Mouse (Mus musculus): ENCODE measurements at regions not wholly inside any gene's neighbourhood (a gene's known extent, or its start where the extent isn't known, plus 50 kb on each side); places are given as distances from the start of the nearest gene placed in this dataset.

DNA sequence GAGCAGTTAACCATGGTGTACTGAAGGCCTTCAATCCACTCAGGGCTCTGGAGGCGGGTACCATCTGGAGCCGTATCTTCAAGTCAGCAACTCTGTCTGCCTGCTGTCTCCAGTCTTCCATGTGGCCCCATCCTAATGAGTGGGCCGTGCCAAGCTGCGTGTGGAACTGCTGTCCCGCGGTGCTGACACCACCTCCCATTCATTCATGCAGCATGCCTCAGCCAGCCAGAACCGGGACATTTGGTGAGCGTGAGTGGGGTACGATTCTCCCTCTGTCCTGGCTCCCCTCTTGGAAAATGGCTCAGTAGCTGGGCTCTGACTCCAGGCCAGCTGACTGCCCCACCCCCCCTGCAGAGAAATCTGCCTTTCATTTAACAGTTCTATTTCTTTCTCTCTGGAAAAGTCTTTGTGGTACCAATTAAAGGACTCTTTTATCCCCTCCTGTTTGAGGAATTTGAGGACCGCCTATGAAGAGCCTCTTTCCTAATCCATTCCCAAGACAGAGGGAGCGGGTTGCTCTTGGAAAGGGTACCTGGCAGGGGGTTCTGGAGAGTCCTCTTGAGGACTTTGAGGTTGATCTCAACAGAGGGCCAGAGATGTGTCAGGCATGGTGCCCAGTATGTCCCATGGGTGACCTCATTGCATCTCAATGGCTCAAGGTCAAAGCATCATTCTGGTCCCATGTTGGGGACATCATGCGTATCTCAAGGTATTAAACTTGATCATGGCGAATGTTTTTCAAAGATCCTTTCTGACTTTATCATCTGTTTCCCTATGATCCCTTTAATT is 55.5 kb upstream of the Brd7 start:
- no peak for DNase-seq
- intact Hi-C loops (cut with DNase I; ENCODE audit: low total_unique reads), result no loop called here

GRCm38 (mm10) chr8:88423264-88423663 is 61.3 kb upstream of the Brd7 start:
- DNase-seq, result no peak
- intact Hi-C loops (cut with DNase I; ENCODE audit: low total_unique reads), result no loop called here

- intact Hi-C loops (cut with DNase I; ENCODE audit: low total_unique reads), result no loop called here
- DNase-seq, result no peak
Observed at GRCm38 (mm10) chr8:88428560-88428959, 66.6 kb upstream of the Brd7 start.

GRCm38 (mm10) chr8:88431389-88431788 is 69.4 kb upstream of the Brd7 start:
- DNase-seq, result no peak
- intact Hi-C loops (cut with DNase I; ENCODE audit: low total_unique reads), result no loop called here

- no peak for DNase-seq
- intact Hi-C loops (cut with DNase I; ENCODE audit: low total_unique reads), result no loop called here
Observed at GRCm38 (mm10) chr8:88435686-88436085, 73.7 kb upstream of the Brd7 start.

- DNase-seq, result no peak
- intact Hi-C loops (cut with DNase I; ENCODE audit: low total_unique reads), result no loop called here
Observed at GRCm38 (mm10) chr8:88440219-88440618, 78.2 kb upstream of the Brd7 start.

DNA sequence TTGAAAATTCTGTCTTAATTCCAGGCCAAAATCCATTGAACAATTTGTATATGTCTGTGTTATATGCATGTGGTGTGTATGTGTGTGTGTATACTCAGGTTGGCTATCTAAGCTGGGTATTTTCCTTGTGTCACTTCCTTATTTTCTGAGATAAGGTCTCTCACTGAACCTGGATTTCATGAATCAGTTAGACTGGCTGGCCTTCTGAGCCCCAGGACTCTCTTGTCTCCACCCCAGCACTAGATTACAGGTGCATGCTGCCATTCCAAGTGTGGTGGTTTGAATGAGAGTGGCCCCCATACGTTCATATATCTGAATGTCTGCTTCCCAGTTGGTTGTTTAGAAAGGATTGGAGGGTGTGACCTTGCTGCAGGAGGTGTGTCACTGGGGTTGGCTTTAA is 77.8 kb upstream of the Nkd1 start:
- intact Hi-C loops (cut with DNase I; ENCODE audit: low total_unique reads), result no loop called here
- no peak for DNase-seq

DNA sequence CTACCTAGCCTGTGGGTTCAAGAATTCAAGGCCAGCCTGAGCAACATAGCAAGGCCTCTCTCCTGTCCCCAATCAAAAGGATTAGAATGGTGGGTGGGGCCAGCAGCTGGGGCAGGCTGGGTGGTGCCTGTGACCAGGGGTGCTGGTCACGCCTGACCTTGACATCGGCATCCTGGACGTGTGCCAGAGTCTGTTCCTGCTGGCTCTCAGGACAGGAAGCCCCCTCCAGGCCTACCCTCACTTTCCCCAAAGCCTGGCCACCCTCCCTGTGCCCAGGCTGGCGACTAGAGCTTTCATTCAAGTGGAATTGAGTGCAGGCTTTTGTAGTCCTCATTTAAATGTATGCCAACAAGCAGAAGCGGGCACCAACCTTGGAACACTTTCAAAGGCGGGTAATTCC is 73.7 kb upstream of the Nkd1 start:
- intact Hi-C loops (cut with DNase I; ENCODE audit: low total_unique reads), result no loop called here
- no peak for DNase-seq

DNA sequence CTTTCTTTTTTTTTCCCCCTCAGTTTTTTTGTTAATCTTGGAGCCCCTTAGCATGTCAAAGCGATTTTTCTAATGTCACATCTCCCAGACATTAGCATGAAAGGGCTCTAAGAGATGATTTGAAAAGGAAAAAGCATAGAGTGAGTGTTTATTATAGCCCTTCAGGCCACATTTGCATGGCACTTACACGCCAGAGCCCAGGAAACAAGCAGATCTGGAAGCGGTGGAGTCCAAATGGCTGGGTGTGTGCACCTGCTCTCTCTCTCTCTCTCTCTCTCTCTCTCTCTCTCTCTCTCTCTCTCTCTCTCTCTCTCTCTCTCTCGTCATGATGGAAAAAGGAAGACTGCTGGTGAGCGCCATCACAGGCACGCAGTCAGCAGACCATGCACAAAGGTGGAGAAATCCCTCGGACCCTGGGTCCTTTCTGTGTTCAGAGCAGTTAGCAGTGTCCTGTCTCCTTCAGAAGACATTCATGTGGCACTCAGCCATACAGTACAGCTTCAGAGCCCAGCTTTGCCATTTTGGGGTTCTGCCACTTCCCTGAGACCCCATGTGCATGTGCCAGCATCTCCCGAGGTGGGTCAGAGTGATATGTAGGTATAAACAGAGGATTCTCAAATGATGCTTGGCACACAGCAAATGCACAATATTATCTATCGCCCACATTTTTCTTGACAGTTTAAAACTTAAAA is 73.2 kb upstream of the Nkd1 start:
- intact Hi-C loops (cut with DNase I; ENCODE audit: low total_unique reads), result no loop called here
- no peak for DNase-seq

GRCm38 (mm10) chr8:88449001-88449400 is 72.2 kb upstream of the Nkd1 start:
- intact Hi-C loops (cut with DNase I; ENCODE audit: low total_unique reads), result no loop called here
- no peak for DNase-seq

DNA sequence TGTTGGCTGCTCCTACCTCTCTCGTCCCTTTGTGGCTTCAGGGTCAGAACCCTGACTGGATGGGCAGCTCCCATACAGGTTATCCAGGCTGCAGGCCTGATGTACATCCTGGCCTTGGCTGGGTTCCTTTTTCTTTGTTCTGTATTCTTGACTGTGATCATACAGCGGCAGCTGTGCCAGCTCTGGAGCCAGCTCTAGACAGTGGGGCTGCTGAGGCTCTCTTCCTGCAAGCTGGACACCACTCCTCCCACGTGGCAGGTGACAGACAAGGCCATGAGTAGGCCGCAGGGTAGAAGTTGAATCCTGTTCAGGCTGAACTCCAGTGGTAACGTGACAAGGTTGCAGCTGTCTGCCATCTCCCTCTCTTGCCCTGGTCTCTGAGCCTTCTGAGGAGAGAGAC is 71.6 kb upstream of the Nkd1 start:
- intact Hi-C loops (cut with DNase I; ENCODE audit: low total_unique reads), result no loop called here

GRCm38 (mm10) chr8:88450864-88451657 is 70.1 kb upstream of the Nkd1 start:
- no peak for DNase-seq

More for the DNA sequence above, 71.6 kb upstream of the Nkd1 start:
- no peak for DNase-seq

GRCm38 (mm10) chr8:88451658-88452500 is 69.3 kb upstream of the Nkd1 start:
- intact Hi-C loops (cut with DNase I; ENCODE audit: low total_unique reads), result loop anchor here (10.0 kb wide), 1 partner anchor 163 kb away; no protein-coding TSS in a partner anchor
- no peak for DNase-seq

More at GRCm38 (mm10) chr8:88450864-88451657, 70.1 kb upstream of the Nkd1 start:
- intact Hi-C loops (cut with DNase I; ENCODE audit: low total_unique reads), result loop anchor here (10.0 kb wide), 1 partner anchor 164 kb away; no protein-coding TSS in a partner anchor

DNA sequence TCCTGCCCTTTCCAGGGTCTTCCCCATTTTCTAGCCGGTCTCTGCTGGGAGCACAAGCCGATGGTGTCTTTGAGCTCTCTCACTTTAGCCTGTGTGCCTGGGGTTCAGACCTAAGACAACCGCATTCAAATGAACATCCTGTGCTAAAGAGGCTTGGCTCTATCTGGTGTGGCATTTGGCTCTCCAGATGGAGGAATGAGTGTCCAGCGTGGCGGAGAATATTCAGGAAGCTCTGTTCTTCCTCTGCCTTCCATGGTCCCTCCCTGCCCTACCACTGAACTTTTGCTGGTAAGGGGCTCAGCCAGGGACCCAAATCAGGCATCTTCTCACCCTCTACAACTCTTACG is 68.7 kb upstream of the Nkd1 start:
- intact Hi-C loops (cut with DNase I; ENCODE audit: low total_unique reads), result loop anchor here (10.0 kb wide), 1 partner anchor 162 kb away; no protein-coding TSS in a partner anchor
- DNase-seq, result no peak

GRCm38 (mm10) chr8:88454048-88454696 is 67.0 kb upstream of the Nkd1 start:
- intact Hi-C loops (cut with DNase I; ENCODE audit: low total_unique reads), result loop anchor here (10.0 kb wide), 1 partner anchor 161 kb away; no protein-coding TSS in a partner anchor

DNA sequence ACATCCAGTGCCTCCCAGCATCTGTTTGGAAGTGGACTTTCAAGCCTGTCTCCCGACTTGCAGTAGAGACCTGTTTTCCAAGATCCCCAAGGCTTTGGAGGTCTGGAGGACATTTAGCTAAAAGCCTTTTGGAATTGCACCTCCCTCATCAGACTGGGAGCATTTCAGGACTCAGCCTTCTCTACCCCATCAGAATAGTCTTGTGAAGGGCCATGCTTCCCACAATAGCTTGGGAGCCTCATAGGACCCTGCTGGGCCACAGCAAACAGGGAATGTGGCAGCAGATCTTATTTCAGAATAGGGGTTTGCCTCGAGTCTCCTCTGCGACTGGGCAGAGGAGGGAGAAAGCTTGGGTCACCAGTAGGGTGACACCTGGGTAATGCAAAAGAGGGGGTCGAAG is 66.2 kb upstream of the Nkd1 start:
- intact Hi-C loops (cut with DNase I; ENCODE audit: low total_unique reads), result loop anchor here (10.0 kb wide), 1 partner anchor 160 kb away; no protein-coding TSS in a partner anchor
- no peak for DNase-seq

More at GRCm38 (mm10) chr8:88454048-88454696, 67.0 kb upstream of the Nkd1 start:
- peak; percentile 43 for DNase-seq

DNA sequence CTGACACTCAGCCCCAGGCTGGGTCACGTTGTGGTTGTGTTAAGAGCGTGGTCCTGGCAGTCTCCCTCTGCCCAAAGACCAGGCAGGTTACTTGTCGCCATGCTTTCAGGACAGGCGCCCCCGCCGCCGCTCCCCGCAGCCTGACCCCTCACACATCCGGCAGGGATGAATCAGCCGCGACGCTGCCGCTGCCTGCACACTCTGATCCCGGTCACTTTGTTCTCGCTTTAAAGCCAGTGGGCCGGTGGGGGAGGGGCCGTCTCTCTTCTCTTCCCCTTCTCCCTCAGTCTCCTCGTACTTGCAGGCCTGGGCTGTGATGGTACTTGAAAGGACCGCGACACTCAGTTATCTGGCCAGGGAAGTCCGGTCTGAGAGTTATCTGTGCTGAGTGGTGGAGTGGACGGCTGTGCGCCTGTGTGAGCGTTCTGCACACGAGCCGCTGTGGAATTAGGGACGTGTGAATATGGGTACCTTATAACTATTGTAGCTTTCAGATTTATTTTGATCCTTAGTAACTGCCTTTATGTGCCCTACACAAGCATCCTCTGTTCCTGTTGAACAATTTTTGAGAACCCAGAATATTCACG is 65.6 kb upstream of the Nkd1 start:
- intact Hi-C loops (cut with DNase I; ENCODE audit: low total_unique reads), result loop anchor here (10.0 kb wide), 1 partner anchor 159 kb away; no protein-coding TSS in a partner anchor
- DNase-seq, result no peak

GRCm38 (mm10) chr8:88459197-88459596 is 62.0 kb upstream of the Nkd1 start:
- intact Hi-C loops (cut with DNase I; ENCODE audit: low total_unique reads), result loop anchor here (10.0 kb wide), 1 partner anchor 156 kb away; no protein-coding TSS in a partner anchor
- no peak for DNase-seq

Data from gastrocnemius, postnatal 14 days (tissue).